Mouse (Mus musculus) heart, postnatal 0 days (tissue): ENCODE measurements around the gene 4930402F06Rik. TPM values are rescaled to one million over a fixed set of nuclear protein-coding genes. Genes with fewer than 3 reads are reported as not detected.
A peak's percentile ranks its signal among the peaks of the same experiment; 100 is the strongest.

Experiments used
- ATAC-seq: fragments of 200-750 bp; cut with Nextera tagmentation; 2 replicates; pipeline ENCODE4 v1.8.0; 2017; ENCODE audit warnings: low read depth, moderate number of reproducible peaks, moderate library complexity; ENCODE audit not compliant: insufficient read depth
- DNase-seq: peaks from one replicate; pipeline ENCODE4 v3.0.0-alpha.2; 2016; ENCODE audit warnings: low spot score
- H3K27ac ChIP-seq: fragments of 300-500 bp; sonication (generic); 2 replicates; pipeline ENCODE4 v1.5.1; 2014; ENCODE audit warnings: low read depth, mild to moderate bottlenecking
- H3K27me3 ChIP-seq: fragments of 300-500 bp; sonication (generic); 2 replicates; pipeline ENCODE4 v1.6.1; 2014; ENCODE audit warnings: low read length, mixed read lengths; ENCODE audit not compliant: control insufficient read depth, insufficient read depth
- H3K36me3 ChIP-seq: fragments of 300-500 bp; sonication (generic); replicated peaks from 2 replicates; pipeline ENCODE4 v1.6.1; 2014; ENCODE audit warnings: low read length, mixed read lengths; ENCODE audit not compliant: control insufficient read depth, insufficient read depth
- H3K4me1 ChIP-seq: fragments of 300-500 bp; sonication (generic); 2 replicates; pipeline ENCODE4 v1.6.1; 2014; ENCODE audit warnings: antibody characterized with exemption; ENCODE audit not compliant: control insufficient read depth, insufficient read depth
- H3K4me2 ChIP-seq: fragments of 300-500 bp; sonication (generic); 2 replicates; pipeline ENCODE4 v1.6.1; 2014; ENCODE audit warnings: low read depth, mild to moderate bottlenecking, low read length, moderate library complexity
- H3K4me3 ChIP-seq: fragments of 300-500 bp; sonication (generic); 2 replicates; pipeline ENCODE4 v1.5.1; 2014; ENCODE audit warnings: low read depth, low read length
- H3K9ac ChIP-seq: fragments of 300-500 bp; sonication (generic); replicated peaks from 2 replicates; pipeline ENCODE4 v1.6.1; 2014; ENCODE audit warnings: low read depth, low read length, mixed read lengths
- H3K9me3 ChIP-seq: fragments of 300-500 bp; sonication (generic); replicated peaks from 2 replicates; pipeline ENCODE4 v1.6.1; 2016; ENCODE audit warnings: low read length; ENCODE audit not compliant: control insufficient read depth
- CTCF ChIP-seq: IDR thresholded peaks from 2 replicates; pipeline ENCODE4 v1.5.1; 2016; ENCODE audit warnings: antibody characterized with exemption, control low read depth, low read depth
- EP300 ChIP-seq: IDR thresholded peaks from 2 replicates; pipeline ENCODE4 v1.6.1; 2016; ENCODE audit warnings: antibody characterized with exemption, low read depth
- WGBS: fragments of 180-500 bp; shearing (Covaris S2); extraction: QIAGEN DNeasy Blood & Tissue Kit; methylation state at CpG from one replicate; pipeline ENCODE4 v1.1.7; 2014; 5-methylcytosine and 5-hydroxymethylcytosine counted together
- polyA plus RNA-seq: library from polyadenylated mRNA; unstranded; fragments of >200 nt; fragmentation: Nextera tagmentation; extraction: Ambion mirVana; gene quantifications from 2 replicates; pipeline ENCODE4 v1.2.1, GENCODE M21; 2015
- total RNA-seq: library from RNA; depleted of rRNA; stranded (reverse); fragments of >200 nt; gene quantifications from 2 replicates; pipeline ENCODE4 v1.2.3, GENCODE M21; 2014; ENCODE audit warnings: low replicate concordance

The 4930402F06Rik gene
- total and polyA plus RNA-seq, 2 experiments from 2014 or later = not detected

DNA sequence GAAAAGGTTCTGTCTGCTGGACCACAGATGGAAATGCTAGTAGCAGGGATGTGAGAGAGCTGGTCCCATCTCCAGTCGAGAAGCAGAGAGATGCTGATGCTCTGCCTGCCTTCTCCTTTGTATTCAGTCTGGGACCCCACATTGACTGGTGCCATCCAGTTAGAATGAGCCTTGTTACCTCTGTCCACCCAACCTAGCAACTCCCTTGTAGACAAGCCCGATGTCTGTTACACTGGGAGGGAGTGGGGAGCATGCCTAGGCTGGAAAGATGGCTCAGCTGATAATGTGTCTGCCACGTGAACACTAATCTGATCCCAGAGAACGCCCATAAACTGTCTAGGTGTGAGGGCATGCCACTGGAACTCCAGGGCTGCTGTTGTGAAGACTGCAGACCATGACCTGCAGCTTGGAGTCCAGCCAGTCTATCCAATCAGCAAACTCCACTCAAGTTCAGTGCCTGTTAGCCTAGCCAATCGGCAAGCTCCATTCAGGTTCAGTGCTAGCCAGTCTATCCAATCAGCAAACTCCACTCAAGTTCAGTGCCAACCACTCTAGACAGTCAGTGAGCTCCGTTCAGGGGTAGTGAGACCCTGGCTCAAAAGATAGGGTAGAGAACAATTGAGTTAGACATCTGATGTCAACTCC lies 1.3 kb upstream of the 4930402F06Rik start:
- Histone ChIP-seq H3K4me2 (no peak overlapping the region), H3K36me3 (peaks cover 11% of the 10 kb centered on the region), H3K27me3 (no peaks in the 10 kb centered on the region), H3K27ac (no peak overlapping the region), H3K4me1 (no peaks in the 10 kb centered on the region), H3K9me3 (no peaks in the 10 kb centered on the region), H3K9ac (no peak overlapping the region), H3K4me3 (no peak overlapping the region)
- TF ChIP-seq CTCF = no peak
- TF ChIP-seq EP300 = no peak
- 59% methylated on average over 6 of the region's 6 CpGs for WGBS
- DNase-seq (no peak), ATAC-seq (peak; percentile 17)

DNA sequence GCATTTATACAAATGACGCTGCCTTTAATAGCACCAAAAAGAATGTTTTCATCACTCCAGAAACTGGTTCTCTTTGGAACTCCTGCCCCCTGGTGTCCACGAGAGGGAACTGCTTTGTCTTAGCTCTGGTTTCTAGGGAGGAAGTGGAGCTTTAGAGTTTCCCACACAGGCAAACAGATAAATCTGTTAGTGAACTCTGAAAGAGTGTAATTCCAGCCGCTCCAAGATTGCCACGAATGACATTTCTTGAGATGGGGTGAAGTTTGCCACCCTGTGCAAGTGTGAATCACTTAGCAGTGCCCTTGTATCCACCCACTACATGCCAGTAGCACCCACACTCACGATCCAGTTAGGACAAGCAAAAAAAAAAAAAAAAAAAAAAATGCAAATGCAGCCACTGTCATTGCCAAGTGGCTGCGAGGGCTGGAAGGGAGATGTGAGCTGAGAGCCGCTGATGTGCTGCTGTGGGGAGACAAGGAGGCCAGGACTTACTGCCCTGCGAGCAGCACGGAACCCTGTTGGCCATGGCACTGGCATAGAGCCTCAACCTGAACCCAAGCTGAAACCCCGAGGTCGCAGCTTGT lies 707 bp upstream of the 4930402F06Rik start:
- Histone ChIP-seq H3K4me3 (no peak overlapping the region), H3K4me2 (no peak overlapping the region), H3K9me3 (no peaks in the 10 kb centered on the region), H3K9ac (no peak overlapping the region), H3K27me3 (no peaks in the 10 kb centered on the region), H3K36me3 (peaks cover 11% of the 10 kb centered on the region), H3K27ac (no peak overlapping the region), H3K4me1 (no peaks in the 10 kb centered on the region)
- DNase-seq (peak; percentile 80), ATAC-seq (peak; percentile 14; the same call in 1 of the 2 replicates)
- TF ChIP-seq CTCF (peak; percentile 95), EP300 (no peak)
- 37% methylated on average over 11 of the region's 11 CpGs for WGBS

DNA sequence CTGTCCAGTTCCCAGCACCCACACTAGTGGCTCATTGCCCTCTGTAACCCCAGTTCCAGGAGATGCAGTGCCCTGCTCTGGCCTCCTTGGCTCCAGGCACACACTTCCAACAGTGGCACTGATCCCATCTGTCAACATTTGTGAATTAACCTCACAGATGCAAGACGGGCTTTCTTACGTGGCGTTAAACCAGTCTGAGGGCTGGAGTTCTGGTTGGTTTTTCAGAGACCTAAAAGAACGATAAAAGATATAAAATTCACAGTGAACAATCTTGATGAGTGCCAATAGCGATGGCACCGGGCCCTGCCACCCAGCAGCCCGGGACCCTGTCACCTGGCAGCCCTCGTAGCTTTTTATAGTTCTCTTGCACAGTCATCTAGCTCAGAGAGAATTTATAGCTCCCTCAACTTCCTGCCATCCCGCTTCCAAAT lies 11.5 kb downstream of the 4930402F06Rik start:
- 34% methylated on average over 9 of the region's 9 CpGs for WGBS
- no peak for TF ChIP-seq CTCF
- TF ChIP-seq EP300 = no peak
- H3K4me1 ChIP-seq = 0 out of 2 replicates have a peak, but pooled peaks cover 6% of the 10 kb centered on the region
- no peaks in the 10 kb centered on the region for H3K36me3 ChIP-seq
- ATAC-seq (peak; percentile 63; the same call in 1 of the 2 replicates), DNase-seq (peak; percentile 27)
- peak overlapping the region; percentile 57 for H3K27ac ChIP-seq
- no peaks in the 10 kb centered on the region; the same call in 1 of the 2 replicates for H3K9me3 ChIP-seq
- H3K27me3 ChIP-seq = no peaks in the 10 kb centered on the region
- H3K4me2 ChIP-seq = peak overlapping the region; percentile 18
- H3K4me3 ChIP-seq = no peak overlapping the region
- no peak overlapping the region for H3K9ac ChIP-seq

DNA sequence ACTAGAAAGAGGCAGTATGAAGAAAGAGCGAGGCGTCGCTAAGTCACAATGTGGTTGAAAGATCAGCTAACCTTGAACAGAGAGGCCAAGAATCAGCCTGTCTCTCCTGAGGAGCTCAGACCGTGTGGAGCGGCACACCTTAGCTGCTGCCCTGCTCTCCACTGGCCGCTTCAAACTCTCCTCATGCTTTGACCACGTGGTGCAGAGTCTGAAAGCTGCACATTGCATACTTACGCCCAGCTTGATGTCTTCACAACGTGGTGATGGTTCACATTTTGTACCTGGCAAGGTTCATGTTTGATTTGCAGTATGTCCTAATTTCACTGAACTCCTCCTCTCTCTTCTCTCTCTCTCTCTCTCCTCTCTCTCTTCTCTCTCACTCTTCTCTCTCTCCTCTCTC lies 17.7 kb downstream of the 4930402F06Rik start:
- no peaks in the 10 kb centered on the region for H3K36me3 ChIP-seq
- no peak for DNase-seq
- no peak for ATAC-seq
- H3K4me3 ChIP-seq = no peak overlapping the region
- TF ChIP-seq CTCF = no peak
- no peak for TF ChIP-seq EP300
- 65% methylated on average over 9 of the region's 9 CpGs for WGBS
- H3K27ac ChIP-seq = no peak overlapping the region
- H3K27me3 ChIP-seq = no peaks in the 10 kb centered on the region
- no peak overlapping the region for H3K9ac ChIP-seq
- no peaks in the 10 kb centered on the region for H3K4me1 ChIP-seq
- H3K9me3 ChIP-seq = no peaks in the 10 kb centered on the region
- H3K4me2 ChIP-seq = no peak overlapping the region

DNA sequence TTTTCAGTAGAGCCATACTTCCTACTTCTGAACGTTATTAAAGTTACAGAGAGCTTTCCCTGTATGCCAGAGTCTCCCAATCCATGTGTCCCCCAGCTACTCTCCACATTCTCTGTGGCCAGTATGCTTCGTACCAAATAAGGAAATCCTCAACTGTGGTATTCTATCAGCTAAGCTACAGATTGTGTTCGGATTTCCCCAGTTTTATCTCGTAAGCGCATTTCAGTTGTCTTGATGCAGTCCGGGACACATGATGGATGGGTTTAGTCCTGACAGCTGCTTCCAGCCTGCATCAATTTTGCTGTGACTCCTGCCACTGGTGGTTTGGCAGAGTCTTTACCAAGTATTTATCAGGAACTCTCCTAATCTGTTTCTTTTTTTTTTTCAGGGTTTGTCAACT lies 19.4 kb downstream of the 4930402F06Rik start:
- Histone ChIP-seq H3K27me3 (no peaks in the 10 kb centered on the region), H3K9ac (no peak overlapping the region), H3K4me1 (no peaks in the 10 kb centered on the region), H3K9me3 (no peaks in the 10 kb centered on the region), H3K4me3 (no peak overlapping the region), H3K4me2 (no peak overlapping the region), H3K36me3 (no peaks in the 10 kb centered on the region), H3K27ac (no peak overlapping the region)
- 17% methylated on average over 6 of the region's 6 CpGs for WGBS
- ATAC-seq = no peak
- TF ChIP-seq CTCF (no peak), EP300 (no peak)
- no peak for DNase-seq

DNA sequence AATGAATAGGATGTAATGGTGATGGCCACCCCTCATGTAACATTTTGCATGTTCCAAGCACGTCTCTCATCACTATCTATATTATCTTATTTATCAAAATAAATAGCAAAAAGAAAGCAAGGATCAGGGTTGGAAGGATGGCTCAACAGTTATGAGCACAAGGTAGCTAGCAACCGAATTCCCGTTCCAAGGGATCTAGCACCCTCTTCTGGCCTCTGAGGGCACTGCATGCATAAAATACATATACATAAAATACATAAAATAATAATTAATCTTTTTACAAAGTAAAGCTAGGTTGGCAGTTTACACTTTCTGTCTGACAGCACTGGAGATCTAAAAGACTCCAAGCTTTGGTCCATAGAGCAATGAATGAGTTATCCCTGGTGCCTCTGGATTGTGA lies 24.0 kb downstream of the 4930402F06Rik start:
- Histone ChIP-seq H3K4me3 (no peak overlapping the region), H3K9me3 (no peaks in the 10 kb centered on the region), H3K4me2 (no peak overlapping the region), H3K36me3 (no peaks in the 10 kb centered on the region), H3K4me1 (no peaks in the 10 kb centered on the region), H3K27ac (no peak overlapping the region), H3K27me3 (no peaks in the 10 kb centered on the region), H3K9ac (no peak overlapping the region)
- WGBS = 27% methylated on average over 3 of the region's 3 CpGs
- no peak for DNase-seq
- TF ChIP-seq CTCF = peak; percentile 58
- no peak for TF ChIP-seq EP300
- ATAC-seq = no peak
